Mouse (Mus musculus): Measurements from ENCODE around the gene Tceanc. TPM values are rescaled to one million over a fixed set of nuclear protein-coding genes. Genes with fewer than 3 reads are reported as not detected.
"Not testable (repeated sequence)": the region's sequence is repeated elsewhere in the genome, so short reads cannot be mapped to it uniquely, and the experiment has no call there.

Tceanc gene
- 1 to 10 TPM; 2.0 to 2.1 TPM for total RNA-seq (2021)
- long read RNA-seq, experiment 1, full-length matches to known transcripts, result 4 of 4 reads
- long read RNA-seq, experiment 1, partial matches to known transcripts, result 0 of 4 reads
- long read RNA-seq, experiment 1, other reads (novel, unspliced or antisense), result 0 of 4 reads
- long read RNA-seq, experiment 2, full-length matches to known transcripts, result 2 of 3 reads
- long read RNA-seq, experiment 2, partial matches to known transcripts, result 1 of 3 reads
- long read RNA-seq, experiment 2, other reads (novel, unspliced or antisense), result 0 of 3 reads

DNA sequence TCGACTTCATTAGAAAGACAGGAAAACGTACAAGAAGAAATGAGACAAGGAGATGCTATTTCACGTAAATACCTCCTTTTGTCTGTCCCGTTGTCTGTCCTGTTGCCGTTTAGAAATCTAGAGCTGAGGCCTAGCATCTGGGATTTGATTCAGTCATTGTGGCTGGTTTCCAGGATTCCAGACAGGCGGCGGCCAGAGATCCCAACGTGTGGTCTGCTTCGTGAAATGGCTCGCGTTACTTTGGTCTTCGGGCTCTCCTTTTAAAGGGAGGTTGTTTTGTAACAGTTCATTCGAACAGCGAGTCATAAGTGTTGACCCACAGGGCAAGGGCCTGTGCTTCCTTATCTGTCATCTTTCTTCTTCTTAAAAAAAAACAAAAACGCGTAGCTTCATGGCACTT is at the start of gene Tceanc:
TSS of gene Tceanc (minus strand) at position 223 of the 400 bp plus-strand sequence.
- no peak for DNase-seq (ENCODE audit: low spot score in 2 of 2)

DNA sequence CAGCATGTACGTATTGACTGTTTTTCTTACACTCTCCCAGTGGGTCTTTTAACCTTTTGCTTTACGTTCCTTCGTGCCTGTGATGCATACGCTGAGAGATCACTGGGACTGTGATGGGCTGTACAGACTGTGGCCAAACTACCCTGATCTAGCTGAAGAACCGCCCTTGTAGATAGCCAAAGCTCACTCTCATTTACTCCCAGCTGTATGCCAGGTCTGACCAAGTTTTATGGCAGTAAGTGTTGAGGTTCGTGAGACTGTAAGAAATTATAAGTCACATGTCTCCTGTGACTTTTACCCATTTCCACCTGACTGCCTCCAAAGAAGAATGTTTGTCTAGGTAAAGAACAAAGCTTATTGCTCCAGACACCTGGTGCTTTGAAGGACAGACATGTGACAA is 47.6 kb upstream of the Tceanc start:
- no peak for DNase-seq (ENCODE audit: low spot score in 2 of 2)

GRCm38 (mm10) chrX:166565401-166565800 is 47.0 kb upstream of the Tceanc start:
- no peak for DNase-seq (ENCODE audit: low spot score in 2 of 2)

DNA sequence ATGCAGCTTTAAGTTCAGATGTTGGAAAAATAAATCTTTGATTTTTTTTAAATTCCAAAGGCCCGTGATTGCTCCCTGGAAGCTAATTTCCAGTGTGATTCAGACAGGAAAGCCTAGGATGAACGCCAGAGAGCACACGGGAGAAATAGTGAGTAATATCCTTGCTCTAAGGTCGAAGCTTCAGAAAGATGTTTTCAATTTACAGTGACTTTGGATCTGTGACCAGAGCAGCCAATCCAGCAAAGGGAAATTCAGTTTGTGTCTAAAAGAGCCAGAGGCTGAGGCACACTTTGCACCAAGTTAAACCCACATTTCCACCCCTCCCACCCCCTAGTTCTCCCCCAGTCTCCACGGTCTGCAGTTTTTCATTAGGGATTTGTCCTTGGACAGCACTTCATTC is 46.5 kb upstream of the Tceanc start:
- no peak for DNase-seq (ENCODE audit: low spot score in 2 of 2)

DNA sequence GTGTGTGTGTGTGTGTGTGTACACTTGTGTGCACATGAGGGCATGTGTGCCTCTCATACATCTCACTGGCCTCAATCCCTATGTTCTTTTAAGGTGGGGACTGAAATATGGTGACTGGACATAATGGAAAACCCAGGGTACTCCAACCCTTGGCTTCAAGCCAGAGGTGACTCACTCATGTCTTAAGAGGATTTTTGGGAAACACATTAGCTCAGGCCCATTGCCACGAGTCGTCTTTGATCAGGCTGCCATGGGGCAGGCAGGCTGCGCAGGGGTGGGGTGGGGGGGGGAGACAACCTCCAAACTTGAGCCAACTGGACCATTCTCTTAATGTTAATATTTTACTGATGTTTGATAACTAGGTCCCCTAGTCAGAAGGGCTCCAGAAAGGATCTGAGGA is 41.0 kb upstream of the Tceanc start:
- DNase-seq (ENCODE audit: low spot score in 2 of 2), result no peak

- DNase-seq (ENCODE audit: low spot score in 2 of 2), result no peak
Observed at GRCm38 (mm10) chrX:166552355-166552754, 34.0 kb upstream of the Tceanc start.

DNA sequence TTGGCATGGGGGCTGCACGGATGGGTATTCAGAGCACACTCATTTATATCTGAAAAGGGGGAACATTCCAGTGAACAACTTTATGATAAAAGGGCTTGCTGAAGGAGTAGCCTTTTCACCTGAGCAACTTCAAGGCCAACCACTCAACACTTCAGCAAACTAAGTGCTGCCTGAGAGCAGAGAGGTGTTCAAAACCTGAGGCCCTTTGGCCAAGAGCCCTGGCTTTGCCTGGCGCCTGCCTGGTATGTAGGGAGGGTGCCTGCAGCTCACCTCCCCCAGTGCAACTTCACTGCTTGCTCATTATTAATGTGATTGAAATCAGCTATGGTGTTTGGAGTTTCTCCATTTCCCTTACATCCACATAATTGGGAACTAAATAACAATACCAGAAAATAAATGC is 28.1 kb upstream of the Tceanc start:
- DNase-seq (ENCODE audit: low spot score in 2 of 2), result no peak

GRCm38 (mm10) chrX:166535138-166535537 is 16.8 kb upstream of the Tceanc start:
- DNase-seq (ENCODE audit: low spot score in 2 of 2), result no peak

DNA sequence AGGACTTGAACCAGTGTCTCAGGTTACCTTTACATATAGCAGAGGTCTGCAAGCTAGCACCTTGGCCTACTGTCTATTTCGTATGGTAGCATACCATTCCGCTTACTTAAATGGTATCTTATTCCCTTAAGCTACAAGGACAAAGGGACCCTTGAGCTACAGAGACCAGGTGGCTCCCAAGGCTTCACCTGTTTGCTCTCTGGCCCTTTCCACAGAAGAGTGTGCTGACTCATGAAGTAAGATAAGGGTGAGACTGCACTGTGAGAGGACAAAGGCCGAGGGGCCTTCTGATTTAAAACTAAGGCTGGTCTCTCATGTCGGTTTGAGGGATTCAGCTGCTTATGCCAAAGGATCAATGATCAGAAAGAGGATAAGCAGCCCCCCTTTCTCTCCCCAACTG is 15.1 kb upstream of the Tceanc start:
- no peak for DNase-seq (ENCODE audit: low spot score in 2 of 2)

DNA sequence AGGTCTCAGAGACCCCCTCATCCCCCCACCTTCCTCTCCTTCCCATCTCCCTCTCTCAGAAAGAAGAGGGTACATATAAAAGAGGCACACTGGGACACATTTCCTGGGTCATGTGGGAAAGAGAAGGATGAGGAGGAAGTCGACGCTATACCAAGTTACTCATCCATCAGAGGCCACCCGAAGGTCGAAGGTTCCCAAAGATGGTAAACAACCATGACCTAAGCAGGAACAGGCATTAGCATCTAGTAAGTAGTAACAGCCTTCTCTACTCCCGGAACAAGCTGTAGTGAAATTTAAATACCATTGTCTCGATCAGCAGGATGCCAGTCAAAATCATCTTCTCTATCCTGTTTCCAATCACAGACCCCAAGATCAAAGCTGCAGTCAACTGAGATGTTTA is 13.3 kb upstream of the Tceanc start:
- DNase-seq (ENCODE audit: low spot score in 2 of 2), result no peak

DNA sequence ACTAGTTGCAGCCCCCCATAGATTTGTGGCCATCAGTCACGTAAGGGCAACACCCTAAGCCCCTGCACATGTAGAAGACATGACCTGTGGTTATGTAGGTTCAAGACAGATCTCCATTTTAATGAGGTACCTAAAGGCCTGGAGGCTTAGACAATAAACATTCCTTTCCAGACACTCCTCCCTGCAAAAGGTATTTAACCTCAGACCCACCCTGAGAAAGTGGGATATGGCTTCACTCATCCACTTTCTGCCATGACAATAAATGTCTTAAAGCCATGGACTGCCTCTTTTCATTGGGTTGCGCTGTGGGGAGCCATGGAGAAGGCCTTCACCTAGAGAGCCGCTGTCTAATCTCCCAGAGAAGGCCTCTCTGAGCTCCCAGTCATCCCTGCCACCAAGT is 9.8 kb upstream of the Tceanc start:
- no peak for DNase-seq (ENCODE audit: low spot score in 2 of 2)

DNA sequence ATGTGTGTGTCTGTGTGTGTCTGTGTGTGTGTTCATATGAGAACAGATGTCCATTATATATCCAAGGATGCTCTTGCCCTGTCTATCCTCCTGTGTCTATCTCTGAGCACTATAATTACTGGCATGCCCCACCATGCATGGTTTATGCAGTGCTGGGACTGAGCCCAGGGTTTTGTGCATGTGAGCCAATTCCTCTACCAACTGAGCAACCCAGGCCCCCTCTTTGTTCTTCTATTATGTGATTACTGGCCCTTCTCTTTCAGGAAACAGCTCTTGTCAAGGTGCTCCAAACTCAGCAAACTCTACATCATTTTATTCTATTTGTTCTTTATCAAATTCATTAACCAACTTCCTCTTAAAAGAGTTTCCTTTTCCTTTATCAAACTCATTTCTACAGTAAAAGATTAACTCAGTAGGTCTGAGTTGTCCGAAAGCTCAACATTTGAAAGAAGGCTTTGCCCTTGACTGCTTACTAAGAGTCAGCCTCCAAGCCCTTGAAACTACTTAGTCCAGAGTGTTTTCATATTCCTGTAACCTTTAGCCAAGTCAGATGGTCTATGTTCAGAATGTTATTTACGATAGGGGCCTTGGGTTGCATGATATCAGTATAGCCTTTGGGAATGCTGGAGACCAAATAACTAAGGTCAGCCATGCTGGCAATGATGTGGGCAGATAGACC is 7.4 kb upstream of the Tceanc start:
- DNase-seq (ENCODE audit: low spot score in 2 of 2), result no peak

DNA sequence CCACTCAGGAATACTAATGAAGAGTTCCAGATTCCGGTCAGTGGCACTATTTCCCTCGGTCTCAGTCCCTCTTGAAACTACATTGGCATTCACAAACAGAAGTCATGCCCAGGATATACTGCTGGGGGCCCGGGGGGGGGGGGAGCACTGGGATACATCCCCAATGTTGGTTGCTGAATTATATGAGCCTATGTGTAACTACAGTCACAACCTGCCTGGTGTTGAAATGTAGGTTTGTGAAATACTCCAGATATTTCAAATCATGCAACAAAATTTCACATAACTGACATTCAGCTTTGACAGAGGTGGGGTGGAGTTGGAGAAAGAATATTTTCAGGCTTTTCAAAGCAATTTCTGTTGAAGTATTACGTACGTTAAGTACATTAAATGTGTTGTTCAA is 2.4 kb upstream of the Tceanc start:
- DNase-seq (ENCODE audit: low spot score in 2 of 2), result no peak

DNA sequence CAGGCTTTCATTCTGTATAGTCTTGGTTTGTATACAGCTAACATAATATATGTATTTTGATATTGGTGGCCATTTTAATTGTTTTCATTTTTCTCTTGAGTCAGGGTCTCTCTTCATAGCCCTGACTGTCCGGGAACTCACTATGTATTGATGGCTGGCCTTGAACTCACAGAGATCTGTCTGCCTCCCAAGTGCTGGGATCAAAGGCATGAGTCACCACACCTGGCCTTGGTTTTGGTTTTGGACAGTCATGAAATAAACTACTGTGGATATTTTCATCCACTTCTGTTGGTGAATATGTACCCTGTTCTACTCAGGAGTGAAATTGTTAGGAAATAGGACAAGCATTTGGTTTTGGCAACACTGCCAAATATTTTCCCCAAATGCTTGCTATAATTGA is 1.7 kb downstream of the Tceanc start:
- no peak for DNase-seq (ENCODE audit: low spot score in 2 of 2)

GRCm38 (mm10) chrX:166515923-166516322 is 2.4 kb downstream of the Tceanc start:
- no peak for DNase-seq (ENCODE audit: low spot score in 2 of 2)

DNA sequence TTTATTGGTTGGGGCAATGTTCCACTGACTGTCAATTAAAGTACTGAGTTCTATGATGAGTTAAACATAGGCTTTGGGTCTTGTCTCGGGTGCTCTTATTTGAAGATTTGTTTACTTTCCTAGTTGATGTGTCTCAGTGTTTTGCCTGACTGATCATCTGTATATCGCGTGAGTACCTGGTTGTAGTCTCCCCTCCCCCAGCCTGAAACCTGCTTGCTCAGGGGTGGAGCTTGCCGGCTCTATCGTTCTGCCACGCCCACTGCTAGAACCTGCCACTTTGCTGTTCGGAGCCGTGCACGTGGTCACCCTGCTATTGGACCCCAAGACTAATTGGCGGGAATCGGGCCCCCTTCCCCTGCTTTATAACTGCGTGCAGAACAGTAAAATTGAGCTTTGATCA is 4.3 kb downstream of the Tceanc start:
- DNase-seq (ENCODE audit: low spot score in 2 of 2), result not testable (repeated sequence)

- DNase-seq (ENCODE audit: low spot score in 2 of 2), result peak in 1 of 2 experiments; percentile 9
Observed at GRCm38 (mm10) chrX:166512071-166512470, 6.3 kb downstream of the Tceanc start.

GRCm38 (mm10) chrX:166511107-166511506 is 7.3 kb downstream of the Tceanc start:
- no peak for DNase-seq (ENCODE audit: low spot score in 2 of 2)

DNA sequence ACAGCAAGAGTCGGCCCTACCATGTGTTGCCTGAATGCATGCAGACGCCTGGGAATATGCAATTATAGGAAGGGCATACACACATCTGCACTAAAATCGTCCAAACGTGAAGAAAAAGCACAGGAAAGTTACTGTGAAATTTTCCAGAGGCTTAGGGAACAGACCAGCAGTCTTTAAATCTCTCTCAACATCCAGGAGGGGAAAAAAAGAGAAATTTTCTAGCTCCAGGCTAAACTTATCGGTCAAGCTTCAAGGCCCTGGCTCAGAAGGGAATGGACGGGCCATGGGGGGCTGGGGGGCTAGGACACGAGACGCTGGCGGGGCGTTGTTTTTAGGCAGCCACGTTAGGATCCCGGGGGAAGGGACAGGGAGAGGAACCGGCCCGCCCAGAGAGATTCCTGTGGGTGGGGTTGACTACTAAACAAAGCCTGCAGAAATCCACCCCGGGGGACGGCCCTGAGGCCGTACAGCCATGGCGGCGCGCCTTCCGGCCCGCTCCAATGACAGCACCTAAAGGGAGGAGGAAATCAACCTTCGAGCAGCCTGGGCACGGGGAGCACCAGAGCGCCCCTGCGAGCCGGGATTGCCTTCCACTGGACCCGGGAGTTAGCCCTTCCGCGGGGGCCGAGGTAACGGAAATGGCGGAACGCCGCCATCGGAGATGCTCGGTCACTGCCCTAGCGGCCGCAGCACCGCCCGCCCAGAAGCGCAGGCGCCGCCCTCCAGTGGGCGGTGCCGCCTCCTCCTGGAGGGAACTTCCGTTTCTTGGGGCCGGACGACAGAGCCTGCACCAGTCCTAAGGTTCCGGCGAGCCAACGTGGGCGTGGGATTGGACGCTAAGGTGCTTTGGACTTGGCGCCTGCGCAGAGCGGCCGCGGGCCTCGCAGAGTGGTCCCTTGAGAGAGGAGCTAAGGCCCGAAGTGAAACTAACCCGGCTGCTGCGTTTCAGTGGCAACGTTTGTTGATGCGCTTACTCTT is 8.3 kb downstream of the Tceanc start:
- DNase-seq (ENCODE audit: low spot score in 2 of 2), result peak; percentile 79 to 92

GRCm38 (mm10) chrX:166504421-166504820 is 13.9 kb downstream of the Tceanc start:
- DNase-seq (ENCODE audit: low spot score in 2 of 2), result no peak

- no peak for DNase-seq (ENCODE audit: low spot score in 2 of 2)
Observed at GRCm38 (mm10) chrX:166499496-166500190, 18.7 kb downstream of the Tceanc start.
